Mouse (Mus musculus): Measurements from ENCODE around the gene Eno1.

Eno1 gene

DNA sequence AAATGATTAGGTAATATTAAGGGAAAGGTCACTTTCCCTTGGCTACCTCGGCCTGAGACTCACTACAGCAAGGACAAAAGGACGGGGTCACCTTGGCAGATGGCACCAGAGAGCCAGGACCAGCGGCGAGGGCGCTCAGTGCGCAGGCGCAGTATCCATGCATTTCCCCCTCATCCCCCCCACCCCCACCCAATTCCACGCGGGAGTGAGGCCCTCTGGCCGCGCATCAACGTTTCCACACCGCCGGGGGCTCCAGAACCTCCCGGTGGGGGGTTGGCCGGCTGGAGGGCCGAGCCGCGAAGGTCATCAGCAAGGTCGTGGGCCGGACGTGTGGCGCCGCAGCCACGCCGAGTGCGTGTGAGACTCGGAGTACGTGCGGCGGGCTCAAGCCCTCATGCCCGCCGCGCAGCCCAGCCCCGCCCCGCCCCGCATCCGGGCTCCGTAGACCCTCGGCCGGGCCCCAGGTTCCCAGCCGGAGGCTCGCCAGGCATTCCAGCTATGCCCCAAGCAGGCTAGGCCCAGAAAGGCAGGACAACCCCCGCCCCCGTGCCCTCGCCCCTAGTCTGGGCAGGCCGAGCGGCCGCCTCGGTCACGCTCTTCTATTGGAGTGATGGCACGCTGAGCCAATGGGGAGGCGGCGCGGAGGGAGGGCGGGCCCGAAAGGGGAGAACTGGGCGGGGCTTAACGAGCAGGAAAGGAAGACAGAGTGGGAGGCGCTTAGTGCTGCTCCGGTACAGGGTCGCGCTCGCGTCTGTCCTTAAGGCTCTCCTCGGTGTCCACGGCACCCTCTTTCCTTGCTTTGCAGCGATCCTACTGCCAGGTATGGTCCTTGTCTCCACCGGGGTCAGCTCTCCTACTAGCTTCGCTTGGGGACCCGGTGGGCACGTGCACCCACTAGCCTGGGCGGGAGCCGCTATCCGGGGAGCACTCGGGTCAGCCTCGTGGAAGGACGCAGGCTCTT, at the start of gene Eno1:
Gene Eno1, plus strand, starts transcription at position 201 of the 961 bp plus-strand sequence.
- DNase-seq (ENCODE audit: low read depth, low spot score) = peak; percentile 100

DNA sequence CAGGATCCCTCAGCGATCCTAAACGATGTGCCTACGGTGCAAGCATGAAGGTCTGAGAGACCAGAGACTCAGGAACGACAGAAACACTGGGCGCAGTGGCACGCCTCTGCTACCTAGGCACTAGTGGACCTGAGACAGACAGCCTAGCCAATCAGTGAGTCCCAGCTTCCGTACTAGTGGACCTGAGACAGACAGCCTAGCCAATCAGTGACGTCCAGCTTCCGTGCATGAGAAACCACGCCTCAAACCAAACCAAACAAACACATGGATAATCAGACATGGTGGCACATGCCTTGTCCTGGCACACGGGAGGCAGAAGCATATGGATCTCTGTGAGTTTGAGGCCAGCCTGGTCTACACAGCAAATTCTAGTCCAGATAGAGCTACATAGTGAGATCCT, 48.3 kb upstream of the Eno1 start:
- DNase-seq (ENCODE audit: low read depth, low spot score) = peak; percentile 58

DNA sequence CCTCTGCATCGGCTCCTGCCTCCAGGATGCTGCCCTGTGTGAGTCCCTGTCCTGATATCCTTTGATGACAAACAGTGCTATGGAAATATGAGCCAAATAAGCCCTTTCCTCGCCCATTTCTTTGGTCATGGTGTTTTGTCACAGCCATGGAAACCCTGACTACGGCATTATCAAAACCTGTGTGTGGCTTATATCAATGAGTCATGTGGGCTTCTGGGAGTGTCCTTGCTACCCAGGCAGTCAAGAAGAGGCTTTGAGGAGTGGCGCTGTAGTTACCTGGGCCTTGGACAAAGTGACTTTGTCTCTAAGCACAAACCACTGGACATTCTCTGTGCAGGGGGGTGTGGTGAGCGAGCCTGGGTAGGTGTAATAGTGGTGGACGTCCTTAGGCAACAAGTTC, 44.3 kb upstream of the Eno1 start:
- DNase-seq (ENCODE audit: low read depth, low spot score) = no peak

DNA sequence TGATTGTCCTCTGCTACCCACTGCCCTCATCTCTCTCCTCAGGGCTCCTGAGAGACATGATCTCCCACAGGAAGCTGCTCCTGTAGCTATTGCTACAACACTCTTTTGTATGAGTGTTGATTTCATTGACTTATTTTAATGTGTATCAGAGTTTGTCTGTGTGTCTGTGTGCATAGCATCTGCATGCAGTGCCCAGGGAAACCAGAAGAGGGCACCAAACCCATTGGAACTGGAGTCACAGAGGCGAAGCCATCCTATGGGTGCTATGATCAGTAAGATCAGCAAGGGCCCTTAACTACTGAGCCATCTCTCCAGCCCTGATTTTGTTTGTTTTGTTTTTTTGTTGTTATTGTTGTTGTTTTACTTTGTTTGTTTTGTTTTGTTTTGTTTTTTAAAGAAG, 42.6 kb upstream of the Eno1 start:
- peak; percentile 87 for DNase-seq (ENCODE audit: low read depth, low spot score)

DNA sequence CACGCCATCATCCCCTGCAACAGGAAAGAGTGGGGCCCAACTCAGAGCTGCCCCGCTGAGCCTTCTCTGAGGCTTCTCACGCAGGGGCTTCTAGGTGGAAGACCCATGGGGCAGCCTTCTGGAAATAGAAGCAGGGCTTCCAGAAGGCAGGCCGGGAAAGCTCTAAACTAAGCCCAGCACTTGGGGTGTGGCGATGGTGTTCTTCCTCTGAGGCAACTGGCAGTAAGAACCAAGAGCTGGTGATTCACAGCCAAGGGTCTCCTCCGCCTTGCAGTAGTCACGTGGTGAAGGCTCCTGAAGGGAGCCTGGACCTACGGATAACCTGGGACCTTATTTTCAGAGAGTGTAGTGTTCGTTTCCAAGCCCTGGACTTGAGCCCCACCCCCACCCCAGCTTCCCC, 38.3 kb upstream of the Eno1 start:
- no peak for DNase-seq (ENCODE audit: low read depth, low spot score)

DNA sequence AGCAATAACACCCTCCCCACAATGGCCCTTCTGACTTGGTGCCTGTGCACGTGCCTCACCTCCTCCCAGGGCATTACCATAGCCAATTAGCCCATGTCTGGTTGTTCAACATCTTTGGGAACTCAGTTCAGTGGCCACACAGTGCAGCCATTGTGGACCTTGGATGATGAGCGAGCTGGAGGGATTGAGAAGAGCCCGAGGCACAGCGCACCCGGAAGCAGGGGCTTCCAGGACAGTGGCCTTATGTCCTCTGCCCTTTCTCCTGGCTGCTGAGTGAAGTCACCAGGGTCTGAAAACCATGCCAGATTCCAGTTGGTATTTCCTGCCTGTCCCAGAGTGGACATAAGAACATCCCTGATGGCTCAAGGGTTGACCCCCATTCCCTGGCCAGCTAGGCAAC, 35.3 kb upstream of the Eno1 start, which contains the start of gene Car6:
Gene Car6, minus strand, starts transcription at position 101 of the 400 bp plus-strand sequence.
- DNase-seq (ENCODE audit: low read depth, low spot score) = no peak

DNA sequence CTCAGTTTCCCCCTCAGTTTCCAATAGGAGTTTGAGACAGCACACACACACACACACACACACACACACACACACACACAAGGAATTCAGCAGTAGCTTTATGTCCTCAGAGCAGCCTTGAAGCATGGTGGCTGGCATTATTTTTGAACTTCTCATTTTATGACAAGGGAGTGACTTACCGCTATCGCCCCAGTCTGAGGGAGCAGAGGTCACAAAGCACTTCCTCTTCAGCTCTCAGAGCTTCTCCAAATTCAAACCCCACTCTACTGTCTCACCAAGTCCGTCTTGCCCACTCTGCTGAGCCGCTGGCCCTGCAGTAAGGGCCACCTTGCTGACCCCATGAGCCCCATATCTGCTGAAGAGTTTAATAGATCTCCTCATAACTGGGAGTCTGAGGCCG, 33.8 kb upstream of the Eno1 start:
- no peak for DNase-seq (ENCODE audit: low read depth, low spot score)

DNA sequence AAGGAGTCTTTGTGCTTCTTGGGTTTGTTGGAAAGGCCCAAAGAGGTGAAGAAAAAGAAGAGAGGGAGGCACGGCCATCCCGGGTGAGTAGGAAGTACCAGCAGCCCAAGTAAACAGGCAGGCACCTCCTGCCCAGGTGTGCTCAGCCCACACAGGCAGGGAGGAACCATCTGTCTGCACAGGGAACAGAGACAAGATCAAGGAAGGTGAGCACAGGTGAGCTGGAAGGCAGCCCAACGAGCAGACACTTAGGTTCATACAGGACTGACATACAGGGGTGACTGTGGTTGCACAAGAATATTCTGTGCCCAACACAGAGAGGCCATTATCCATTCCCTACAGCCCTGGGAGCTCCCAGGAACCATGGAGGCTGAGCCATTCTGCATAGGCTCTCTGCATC, 31.6 kb upstream of the Eno1 start:
- DNase-seq (ENCODE audit: low read depth, low spot score) = no peak

DNA sequence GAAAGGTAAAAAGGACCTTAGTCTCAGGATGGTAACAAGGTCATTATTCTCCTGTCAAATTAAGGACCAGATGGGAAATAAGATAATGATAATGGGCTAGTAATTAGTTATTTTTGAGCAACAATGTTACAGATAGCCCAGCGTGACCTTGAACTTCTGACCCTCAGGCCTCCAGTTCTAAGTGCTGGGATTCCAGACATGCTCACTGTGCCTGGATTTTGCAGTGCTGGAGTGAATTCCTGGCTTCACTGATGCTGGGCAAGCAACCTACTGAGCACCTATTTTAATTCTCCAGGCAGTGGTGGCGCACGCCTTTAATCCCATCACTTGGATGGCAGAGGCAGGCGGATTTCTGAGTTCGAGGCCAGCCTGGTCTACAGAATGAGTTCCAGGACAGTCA, 26.8 kb upstream of the Eno1 start:
- peak; percentile 58 for DNase-seq (ENCODE audit: low read depth, low spot score)

DNA sequence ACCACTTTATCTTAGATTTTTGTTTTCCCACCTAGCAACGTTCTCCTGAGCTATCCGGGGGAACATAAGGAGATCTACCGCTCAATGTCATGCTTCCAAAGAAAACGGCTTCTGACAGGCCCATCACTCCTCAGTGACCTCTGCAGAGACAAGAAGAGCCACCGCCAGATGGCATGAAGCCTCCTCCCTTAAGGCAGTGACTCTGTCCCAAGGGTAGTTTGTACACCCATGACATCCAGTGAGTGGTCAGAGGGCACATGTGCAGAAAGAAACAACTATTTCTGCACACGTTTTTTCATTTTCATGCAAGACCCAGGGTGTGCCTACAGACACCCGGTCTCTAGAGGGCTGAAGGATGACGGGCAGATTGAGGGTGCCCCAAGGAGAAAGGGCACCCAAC, 26.2 kb upstream of the Eno1 start:
- DNase-seq (ENCODE audit: low read depth, low spot score) = no peak

DNA sequence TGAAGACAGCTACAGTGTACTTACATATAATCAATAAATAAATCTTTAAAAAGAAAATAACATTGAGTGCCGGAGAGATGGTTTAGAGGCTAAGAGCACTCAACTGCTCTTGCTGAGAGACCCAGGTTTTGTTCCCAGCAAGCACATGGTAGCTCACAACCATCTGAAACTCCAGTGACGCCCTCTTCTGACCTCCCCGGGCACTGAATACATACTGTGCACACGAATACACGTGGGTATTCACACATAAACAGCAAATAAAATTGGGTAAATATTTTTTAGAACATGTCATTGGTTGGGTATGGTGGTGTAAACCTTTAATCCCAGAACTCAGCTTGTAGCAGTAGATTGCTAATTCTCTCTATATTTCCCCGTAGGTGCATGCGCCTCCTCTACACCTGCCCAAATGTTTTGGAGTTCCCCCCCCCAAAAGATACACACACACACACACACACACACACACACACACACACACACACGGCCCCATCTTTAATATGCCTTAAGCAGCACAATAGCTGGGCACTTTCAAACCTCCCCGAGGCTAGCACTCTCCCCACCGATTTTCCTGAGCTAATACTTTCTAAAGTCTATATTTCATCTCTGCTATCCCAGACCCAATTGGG, 24.5 kb upstream of the Eno1 start:
- no peak for DNase-seq (ENCODE audit: low read depth, low spot score)

DNA sequence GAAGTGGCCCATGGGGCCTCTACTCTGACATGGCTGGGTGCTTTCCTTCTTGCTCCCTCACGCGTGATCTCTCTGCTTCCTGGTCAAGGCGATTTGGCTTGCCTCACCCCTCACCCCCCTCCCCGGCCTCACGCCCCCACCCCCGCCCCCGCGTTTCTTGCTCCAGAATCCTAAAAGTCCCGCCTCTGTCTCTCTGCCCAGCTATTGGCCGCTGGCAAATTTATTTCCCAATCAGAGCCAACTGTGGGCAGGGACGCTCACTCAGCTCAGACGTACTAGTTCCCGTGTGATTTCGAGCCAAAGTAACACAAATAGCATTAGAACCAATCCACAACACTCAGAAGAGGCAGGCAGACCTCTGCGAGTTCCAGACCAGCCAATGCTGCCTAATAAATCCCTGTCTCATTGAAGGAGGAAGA, 24.0 kb upstream of the Eno1 start:
- peak; percentile 95 for DNase-seq (ENCODE audit: low read depth, low spot score)

DNA sequence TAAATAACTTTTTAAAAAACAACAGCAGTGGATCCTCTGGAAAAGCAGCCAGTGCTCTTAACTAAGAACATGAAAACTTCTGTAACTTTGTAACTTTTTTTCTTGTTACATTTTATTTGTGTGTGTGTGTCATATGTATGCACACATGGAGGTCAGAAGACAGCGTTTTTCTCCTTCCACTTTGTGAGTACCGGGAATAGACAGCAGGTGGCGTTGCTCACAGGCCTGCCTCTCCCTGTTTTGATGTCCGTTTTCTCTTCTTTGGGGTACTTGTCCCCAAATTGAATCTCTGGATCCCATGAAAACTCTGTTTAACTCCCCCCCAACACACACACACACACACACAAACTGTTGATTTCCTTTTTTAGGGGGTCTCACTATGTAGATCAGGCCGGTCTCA, 22.6 kb upstream of the Eno1 start:
- DNase-seq (ENCODE audit: low read depth, low spot score) = peak; percentile 66

DNA sequence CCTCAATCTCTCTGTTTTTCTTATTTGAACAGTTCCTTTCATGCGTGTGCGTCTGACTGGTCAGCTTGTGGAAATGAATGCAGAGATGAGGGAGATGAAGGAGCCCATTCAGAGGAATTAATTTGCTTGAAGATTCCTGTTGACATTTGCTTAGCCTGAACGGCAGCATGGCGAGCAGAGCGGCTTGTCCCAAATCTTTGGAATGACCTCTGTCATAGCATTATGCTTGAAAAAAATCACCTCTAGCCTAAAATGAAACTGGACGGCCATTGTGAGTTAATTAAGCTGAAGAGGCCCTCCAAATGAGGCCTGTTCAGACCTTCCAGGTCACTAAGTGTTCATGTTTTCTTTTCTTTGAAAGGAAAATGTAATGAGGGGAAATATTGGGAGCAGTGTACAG, 20.1 kb upstream of the Eno1 start:
- DNase-seq (ENCODE audit: low read depth, low spot score) = no peak

DNA sequence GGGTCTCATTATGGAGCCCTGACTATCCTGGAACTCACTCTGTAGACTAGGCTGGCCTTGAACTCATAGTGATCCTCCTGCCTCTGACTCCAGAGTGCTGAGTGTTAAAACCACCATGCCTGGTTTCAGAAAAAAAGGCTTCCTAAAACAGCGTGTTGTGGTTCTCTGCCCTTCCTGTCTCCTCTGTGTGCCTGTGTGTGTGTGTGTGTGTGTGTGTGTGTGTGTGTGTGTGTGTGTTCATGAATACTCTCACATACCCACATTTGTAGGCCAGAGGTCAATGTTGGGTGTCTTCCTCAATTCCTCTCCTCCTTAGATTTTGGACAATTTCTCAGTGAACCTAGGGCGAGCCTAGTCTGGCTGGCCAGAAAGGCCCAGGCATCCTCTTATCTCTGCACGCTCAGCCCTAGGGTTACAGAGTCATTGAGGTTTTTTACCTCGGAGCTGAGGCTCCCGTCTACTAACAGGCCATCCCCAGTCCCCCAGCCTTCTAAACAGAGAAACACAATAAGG, 19.4 kb upstream of the Eno1 start:
- DNase-seq (ENCODE audit: low read depth, low spot score) = no peak

DNA sequence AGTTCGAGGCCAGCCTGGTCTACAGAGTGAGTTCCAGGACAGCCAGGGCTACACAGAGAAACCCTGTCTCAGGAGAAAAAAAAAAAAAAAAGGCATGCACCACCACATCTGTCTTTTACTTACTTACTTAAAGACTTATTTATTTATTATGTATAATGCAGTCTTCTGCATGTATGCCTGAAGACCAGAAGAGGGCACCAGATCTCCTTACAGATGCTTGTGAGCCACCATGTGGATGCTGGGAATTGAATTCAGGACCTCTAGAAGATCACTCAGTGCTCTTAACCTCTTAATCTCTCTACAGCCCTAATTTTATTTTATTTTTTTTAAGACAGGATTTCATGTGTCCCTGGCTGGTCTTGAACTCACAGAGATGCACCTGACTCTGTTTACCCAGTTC, 18.6 kb upstream of the Eno1 start:
- DNase-seq (ENCODE audit: low read depth, low spot score) = peak; percentile 63

DNA sequence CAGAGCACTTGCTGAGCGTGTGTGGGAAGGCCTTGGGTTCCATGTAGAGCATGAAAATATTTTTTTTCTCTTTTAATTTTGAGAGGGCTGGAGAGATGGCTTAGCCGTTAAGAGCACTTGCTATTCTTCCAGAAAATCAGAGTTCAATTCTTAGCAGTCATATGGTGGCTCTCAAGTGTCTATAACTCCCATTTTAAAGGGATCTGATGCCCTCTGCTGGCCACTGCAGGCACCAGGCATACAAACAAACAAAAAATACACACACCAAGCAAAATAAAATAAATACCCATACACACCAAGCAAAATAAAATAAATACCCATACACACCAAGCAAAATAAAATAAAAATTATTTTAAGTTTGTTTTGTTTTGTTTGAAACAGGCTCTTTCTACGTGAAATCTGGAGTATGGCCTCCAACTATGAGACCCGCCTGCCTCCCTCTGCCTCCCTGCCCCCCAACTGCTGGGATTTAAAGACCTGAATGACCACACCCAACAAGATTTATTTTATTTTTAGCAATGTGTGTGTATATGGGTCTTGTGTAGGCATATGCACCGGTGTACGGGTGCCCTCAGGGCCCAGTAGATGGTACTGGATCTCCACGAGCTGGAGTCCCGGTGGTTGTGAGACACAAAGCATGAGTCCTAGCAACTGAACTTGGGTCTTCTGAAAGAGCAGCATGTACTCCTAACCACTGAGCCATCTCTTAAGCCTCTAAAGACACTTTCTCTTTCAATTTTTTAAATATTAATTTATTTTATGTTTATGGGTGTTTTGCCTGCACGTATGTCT, 16.8 kb upstream of the Eno1 start:
- peak; percentile 56 for DNase-seq (ENCODE audit: low read depth, low spot score)

DNA sequence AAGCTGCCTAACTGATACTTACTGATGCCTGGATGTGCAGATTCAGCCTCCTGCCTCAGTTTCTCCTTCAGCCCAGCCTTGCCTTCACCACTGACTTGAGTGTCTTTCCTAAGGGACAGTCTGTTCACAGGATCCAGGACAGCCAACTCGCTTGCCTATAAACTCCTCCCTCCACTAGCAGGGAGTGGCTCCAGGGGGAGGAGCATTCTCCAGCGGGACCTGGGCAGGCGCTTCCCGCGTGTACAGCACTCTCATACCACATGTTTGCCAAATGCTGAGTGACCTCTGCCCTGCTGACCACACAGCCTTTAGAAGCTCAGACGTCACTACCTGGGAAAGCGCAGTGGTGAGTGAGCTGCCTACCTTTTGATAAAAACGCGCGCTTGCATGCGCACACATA, 15.9 kb upstream of the Eno1 start:
- DNase-seq (ENCODE audit: low read depth, low spot score) = peak; percentile 85

DNA sequence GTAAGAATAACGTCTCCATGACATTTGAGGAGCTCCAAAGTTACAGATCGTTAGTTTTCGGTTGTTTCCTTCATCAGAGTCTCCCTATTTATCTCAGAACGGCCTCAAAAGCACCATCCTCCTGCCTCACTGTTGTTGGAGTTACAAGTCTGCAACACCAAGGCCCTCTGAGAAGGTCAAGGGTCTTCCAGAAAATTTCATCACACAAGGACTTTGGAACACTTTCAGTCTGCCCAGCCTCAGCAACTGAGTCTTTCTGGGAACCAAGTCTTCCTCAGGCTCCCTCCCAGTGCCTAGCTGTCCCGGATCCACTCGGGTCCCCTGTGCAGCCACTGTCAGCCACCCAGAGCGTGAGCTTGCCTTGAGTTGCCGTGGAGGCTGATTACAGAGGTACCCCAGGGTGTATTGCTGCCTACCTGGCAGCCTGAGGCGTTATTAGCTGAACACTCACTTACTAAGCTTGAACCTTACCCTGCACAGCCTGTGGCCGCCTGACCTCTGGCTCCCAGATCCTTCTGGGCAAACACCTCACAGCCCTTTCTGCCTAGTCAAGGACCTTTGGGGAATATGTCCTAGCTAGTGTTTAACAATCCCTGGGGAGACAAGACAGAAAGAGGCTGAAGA, 15.4 kb upstream of the Eno1 start:
- no peak for DNase-seq (ENCODE audit: low read depth, low spot score)

DNA sequence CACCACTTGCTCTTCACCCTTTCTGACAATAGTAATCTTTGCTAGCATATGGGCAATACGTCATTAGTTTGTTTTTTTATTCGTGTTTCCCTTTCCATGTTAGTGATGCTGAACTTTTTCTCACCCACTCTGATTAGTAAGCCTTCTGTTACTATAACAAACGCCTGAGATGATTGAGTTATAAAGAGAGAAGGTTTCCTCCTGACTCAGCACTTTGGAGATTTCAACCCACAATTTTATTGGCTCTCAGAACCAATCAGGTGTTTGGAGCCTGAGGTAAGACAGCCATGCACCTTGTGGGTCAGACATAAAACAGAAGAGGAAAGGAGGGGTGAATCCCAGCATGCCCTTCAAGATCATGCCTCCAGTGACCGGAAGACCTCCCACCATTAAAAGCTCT, 12.7 kb upstream of the Eno1 start:
- DNase-seq (ENCODE audit: low read depth, low spot score) = no peak

DNA sequence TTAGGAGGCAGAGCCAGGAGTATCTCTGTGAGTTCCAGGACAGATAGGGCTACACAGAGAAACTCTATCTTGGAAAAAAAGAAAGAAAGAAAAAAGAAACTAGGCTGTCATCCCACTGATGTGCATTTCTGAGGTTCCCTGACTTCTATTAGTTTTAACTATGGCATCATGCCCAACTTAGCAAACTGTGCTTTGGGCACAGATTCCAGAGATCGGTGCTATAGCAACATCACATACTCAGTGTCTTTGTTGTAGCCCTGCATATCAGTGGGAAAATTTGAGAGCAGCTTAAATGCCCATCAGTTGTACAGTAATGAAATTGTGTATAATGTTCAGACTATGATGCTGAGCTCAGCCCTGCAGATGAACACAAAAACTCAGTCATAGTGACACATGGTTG, 10.8 kb upstream of the Eno1 start:
- DNase-seq (ENCODE audit: low read depth, low spot score) = no peak
